Mouse (Mus musculus) myocyte (in vitro differentiated cells): ENCODE data around the gene Plekho1. TPM values are rescaled to one million over a fixed set of nuclear protein-coding genes. Genes with fewer than 3 reads are reported as not detected.

Experiments
- H3K27me3 ChIP-seq: one replicate; pipeline ENCODE4 v1.6.1; 2011; ENCODE audit not compliant: control insufficient read depth, insufficient read depth, insufficient read length
- H3K36me3 ChIP-seq: one replicate; pipeline ENCODE4 v1.6.1; 2011; ENCODE audit not compliant: control insufficient read depth, insufficient read depth
- H3K4me2 ChIP-seq: one replicate; pipeline ENCODE4 v1.6.1; 2011; ENCODE audit warnings: low read depth, control low read depth
- H3K4me3 ChIP-seq: one replicate; pipeline ENCODE4 v1.5.1; 2011; ENCODE audit warnings: mild to moderate bottlenecking, control low read depth, moderate library complexity
- H3K79me2 ChIP-seq: one replicate; pipeline ENCODE4 v1.6.1; 2011; ENCODE audit not compliant: control insufficient read depth, insufficient read depth
- H3ac ChIP-seq: one replicate; pipeline ENCODE4 v1.6.1; 2011; ENCODE audit not compliant: control insufficient read depth, insufficient read length
- CEBPB ChIP-seq: IDR thresholded peaks from 2 replicates; pipeline ENCODE4 v1.6.1; 2011; ENCODE audit warnings: mild to moderate bottlenecking, moderate library complexity; ENCODE audit not compliant: poor library complexity, insufficient read depth, severe bottlenecking
- E2F4 ChIP-seq: IDR thresholded peaks from one replicate; pipeline ENCODE4 v1.6.1; 2011; ENCODE audit warnings: mild to moderate bottlenecking, control low read depth, moderate library complexity; ENCODE audit not compliant: insufficient read depth
- MAX ChIP-seq: IDR thresholded peaks from one replicate; pipeline ENCODE4 v1.6.1; 2011; ENCODE audit warnings: low read depth, mild to moderate bottlenecking, control low read depth
- MYOD1 ChIP-seq, 3 experiments: IDR thresholded peaks; one replicate each; pipeline ENCODE4 v1.6.1; 2011; ENCODE audit warnings: control low read depth in 2 of 3, low read depth in 2 of 3, mild to moderate bottlenecking in 2 of 3, moderate library complexity in 1 of 3; ENCODE audit not compliant: insufficient read length in 2 of 3, control insufficient read depth in 1 of 3
- MYOG ChIP-seq, 3 experiments: IDR thresholded peaks; one replicate each; pipeline ENCODE4 v1.6.1; 2011; ENCODE audit warnings: control low read depth in 2 of 3, low read depth in 2 of 3, mild to moderate bottlenecking in 2 of 3; ENCODE audit not compliant: insufficient read length in 2 of 3, control insufficient read depth in 1 of 3, insufficient read depth in 1 of 3
- POLR2A ChIP-seq: IDR thresholded peaks from one replicate; pipeline ENCODE4 v1.6.1; 2011; ENCODE audit warnings: low read depth, mild to moderate bottlenecking, control low read depth, moderate library complexity; ENCODE audit not compliant: insufficient read length
- POLR2AphosphoS2 ChIP-seq: IDR thresholded peaks from one replicate; pipeline ENCODE4 v1.6.1; 2011; ENCODE audit warnings: low read depth, control low read depth; ENCODE audit not compliant: insufficient read length
- REST ChIP-seq: IDR thresholded peaks from one replicate; pipeline ENCODE4 v1.6.1; 2011; ENCODE audit warnings: mild to moderate bottlenecking, control low read depth, moderate library complexity; ENCODE audit not compliant: insufficient read depth, insufficient read length
- SRF ChIP-seq: IDR thresholded peaks from one replicate; pipeline ENCODE4 v1.6.1; 2011; ENCODE audit warnings: low read depth; ENCODE audit not compliant: control insufficient read depth, insufficient read length
- TCF12 ChIP-seq: IDR thresholded peaks from one replicate; pipeline ENCODE4 v1.6.1; 2011; ENCODE audit warnings: mild to moderate bottlenecking, control low read depth; ENCODE audit not compliant: poor library complexity, insufficient read depth, severe bottlenecking
- TCF3 ChIP-seq: IDR thresholded peaks from one replicate; pipeline ENCODE4 v1.6.1; 2011; ENCODE audit warnings: low read depth, control low read depth; ENCODE audit not compliant: insufficient read length
- USF1 ChIP-seq: IDR thresholded peaks from one replicate; pipeline ENCODE4 v1.6.1; 2011; ENCODE audit warnings: low read depth, mild to moderate bottlenecking, control low read depth, moderate library complexity
- polyA plus RNA-seq: library from polyadenylated mRNA; unstranded; fragments of >200 nt; fragmentation: generic; extraction: Trizol; gene quantifications from one replicate; pipeline ENCODE4 v1.2.1, GENCODE M21; 2012; ENCODE audit warnings: missing spikeins

Plekho1 gene
- polyA plus RNA-seq, 1 experiment: 107 TPM

GRCm38 (mm10) chr3:96027145-96027544 lies 31.3 kb upstream of the Plekho1 start:
- Histone ChIP-seq H3K36me3 (peaks cover 9% of the 10 kb centered on the region), H3K4me3 (no peak overlapping the region), H3K4me2 (no peak overlapping the region), H3K27me3 (no peaks in the 10 kb centered on the region), H3ac (no peak overlapping the region), H3K79me2 (no peaks in the 10 kb centered on the region)
- TF ChIP-seq MAX (no peak), POLR2AphosphoS2 (no peak), TCF3 (no peak), CEBPB (no peak), USF1 (no peak), SRF (no peak), REST (no peak), MYOG (IDR thresholded peaks at IDR 0.05; ENCODE audit: control insufficient read depth in 1 of 3, insufficient read depth in 1 of 3, insufficient read length in 2 of 3, low read depth in 2 of 3) (no peak), POLR2A (no peak), MYOD1 (IDR thresholded peaks at IDR 0.05; ENCODE audit: control insufficient read depth in 1 of 3, insufficient read length in 2 of 3, low read depth in 2 of 3) (no peak), TCF12 (no peak), E2F4 (no peak)

GRCm38 (mm10) chr3:96021421-96022128 lies 25.8 kb upstream of the Plekho1 start:
- Histone ChIP-seq H3K4me2 (no peak overlapping the region), H3K36me3 (peaks cover 5% of the 10 kb centered on the region), H3K79me2 (no peaks in the 10 kb centered on the region), H3K27me3 (no peaks in the 10 kb centered on the region), H3ac (no peak overlapping the region), H3K4me3 (no peak overlapping the region)
- no peak for TF ChIP-seq MYOD1 (IDR thresholded peaks at IDR 0.05; ENCODE audit: control insufficient read depth in 1 of 3, insufficient read length in 2 of 3, low read depth in 2 of 3)
- no peak for TF ChIP-seq POLR2A
- TF ChIP-seq SRF: no peak
- TF ChIP-seq TCF3: no peak
- TF ChIP-seq E2F4: no peak
- no peak for TF ChIP-seq MAX
- TF ChIP-seq TCF12: no peak
- no peak for TF ChIP-seq REST
- no peak for TF ChIP-seq CEBPB
- no peak for TF ChIP-seq MYOG (IDR thresholded peaks at IDR 0.05; ENCODE audit: control insufficient read depth in 1 of 3, insufficient read depth in 1 of 3, insufficient read length in 2 of 3, low read depth in 2 of 3)
- no peak for TF ChIP-seq POLR2AphosphoS2
- TF ChIP-seq USF1: no peak

- Histone ChIP-seq H3K4me2 (no peak overlapping the region), H3K27me3 (no peaks in the 10 kb centered on the region), H3ac (no peak overlapping the region), H3K4me3 (no peak overlapping the region), H3K36me3 (peaks cover 5% of the 10 kb centered on the region), H3K79me2 (no peaks in the 10 kb centered on the region)
- no peak for TF ChIP-seq SRF
- TF ChIP-seq TCF3: no peak
- TF ChIP-seq REST: no peak
- no peak for TF ChIP-seq CEBPB
- no peak for TF ChIP-seq USF1
- TF ChIP-seq MAX: no peak
- TF ChIP-seq TCF12: no peak
- TF ChIP-seq POLR2AphosphoS2: no peak
- no peak for TF ChIP-seq MYOG (IDR thresholded peaks at IDR 0.05; ENCODE audit: control insufficient read depth in 1 of 3, insufficient read depth in 1 of 3, insufficient read length in 2 of 3, low read depth in 2 of 3)
- no peak for TF ChIP-seq POLR2A
- no peak for TF ChIP-seq MYOD1 (IDR thresholded peaks at IDR 0.05; ENCODE audit: control insufficient read depth in 1 of 3, insufficient read length in 2 of 3, low read depth in 2 of 3)
- no peak for TF ChIP-seq E2F4
Measured at GRCm38 (mm10) chr3:96020735-96021134, 24.9 kb upstream of the Plekho1 start.

GRCm38 (mm10) chr3:96017461-96017860 lies 21.7 kb upstream of the Plekho1 start:
- H3K4me2 ChIP-seq: no peak overlapping the region
- H3K27me3 ChIP-seq: no peaks in the 10 kb centered on the region
- TF ChIP-seq POLR2AphosphoS2: no peak
- TF ChIP-seq E2F4: no peak
- no peak for TF ChIP-seq CEBPB
- TF ChIP-seq REST: no peak
- no peak for TF ChIP-seq MYOG (IDR thresholded peaks at IDR 0.05; ENCODE audit: control insufficient read depth in 1 of 3, insufficient read depth in 1 of 3, insufficient read length in 2 of 3, low read depth in 2 of 3)
- no peak for TF ChIP-seq TCF12
- no peak for TF ChIP-seq MYOD1 (IDR thresholded peaks at IDR 0.05; ENCODE audit: control insufficient read depth in 1 of 3, insufficient read length in 2 of 3, low read depth in 2 of 3)
- TF ChIP-seq POLR2A: no peak
- TF ChIP-seq USF1: no peak
- TF ChIP-seq MAX: no peak
- TF ChIP-seq SRF: no peak
- TF ChIP-seq TCF3: no peak
- no peak overlapping the region for H3ac ChIP-seq
- H3K36me3 ChIP-seq: peaks cover 3% of the 10 kb centered on the region
- H3K79me2 ChIP-seq: no peaks in the 10 kb centered on the region
- no peak overlapping the region for H3K4me3 ChIP-seq
